Mouse (Mus musculus) liver, embryonic 14.5 days (tissue): ENCODE measurements around the gene Atp5d. TPM values are rescaled to one million over a fixed set of nuclear protein-coding genes. Genes with fewer than 3 reads are reported as not detected.
A peak's percentile ranks its signal among the peaks of the same experiment; 100 is the strongest.

Source experiments
- ATAC-seq: fragments of 200-750 bp; cut with Nextera tagmentation; 2 replicates; pipeline ENCODE4 v1.8.0; 2017; ENCODE audit warnings: moderate number of reproducible peaks, mild to moderate bottlenecking, moderate library complexity; ENCODE audit not compliant: insufficient read depth
- DNase-seq, 3 experiments: peaks; one replicate each; pipeline ENCODE4 v3.0.0-alpha.2; 2012 to 2013; ENCODE audit warnings: low read depth in 3 of 3, low spot score in 3 of 3
- H3K27ac ChIP-seq: fragments of 300-500 bp; sonication (generic); 2 replicates; pipeline ENCODE4 v1.5.1; 2014; ENCODE audit warnings: moderate library complexity, mild to moderate bottlenecking, control low read depth, inconsistent platforms
- H3K27me3 ChIP-seq: fragments of 300-500 bp; sonication (generic); 2 replicates; pipeline ENCODE4 v1.6.1; 2014; ENCODE audit warnings: mild to moderate bottlenecking, low read length, moderate library complexity; ENCODE audit not compliant: control insufficient read depth, insufficient read depth
- H3K36me3 ChIP-seq: fragments of 300-500 bp; sonication (generic); replicated peaks from 2 replicates; pipeline ENCODE4 v1.6.1; 2014; ENCODE audit warnings: low read depth; ENCODE audit not compliant: control insufficient read depth, insufficient read depth
- H3K4me1 ChIP-seq, 2 experiments: fragments of 200-500 bp in 1 of 2; fragments of 300-500 bp in 1 of 2; sonication (generic) in 1 of 2; replicated peaks; 2 replicates each; pipeline ENCODE4 v1.6.1; 2012 to 2014; ENCODE audit warnings: antibody characterized with exemption in 1 of 2, inconsistent platforms in 1 of 2, low read length in 1 of 2; ENCODE audit not compliant: control insufficient read depth in 2 of 2, insufficient read depth in 2 of 2
- H3K4me2 ChIP-seq: fragments of 300-500 bp; sonication (generic); 2 replicates; pipeline ENCODE4 v1.6.1; 2014; ENCODE audit warnings: low read depth, mild to moderate bottlenecking, control low read depth, moderate library complexity
- H3K4me3 ChIP-seq, 2 experiments: fragments of 200-500 bp in 1 of 2; fragments of 300-500 bp in 1 of 2; sonication (generic) in 1 of 2; 2 replicates each; pipeline ENCODE4 v1.5.1; 2012 to 2014; ENCODE audit warnings: low read depth in 2 of 2, low read length in 2 of 2, mild to moderate bottlenecking in 2 of 2, control low read depth in 1 of 2, inconsistent platforms in 1 of 2, moderate library complexity in 1 of 2; ENCODE audit not compliant: insufficient read depth in 1 of 2
- H3K9ac ChIP-seq: fragments of 300-500 bp; sonication (generic); replicated peaks from 2 replicates; pipeline ENCODE4 v1.6.1; 2014; ENCODE audit warnings: mild to moderate bottlenecking, control low read depth, moderate library complexity
- H3K9me3 ChIP-seq: fragments of 300-500 bp; sonication (generic); 2 replicates; pipeline ENCODE4 v1.6.1; 2016; ENCODE audit warnings: low read length, mixed read lengths; ENCODE audit not compliant: control insufficient read depth
- CTCF ChIP-seq: IDR thresholded peaks from 2 replicates; pipeline ENCODE4 v1.5.1; 2016; ENCODE audit warnings: antibody characterized with exemption, low read depth, control low read depth
- EP300 ChIP-seq: IDR thresholded peaks from 2 replicates; pipeline ENCODE4 v1.6.1; 2016; ENCODE audit warnings: antibody characterized with exemption, low read depth
- WGBS: fragments of 180-500 bp; shearing (Covaris S2); extraction: QIAGEN DNeasy Blood & Tissue Kit; methylation state at CpG from one replicate; pipeline ENCODE4 v1.1.7; 2014; ENCODE audit not compliant: insufficient replicate concordance; 5-methylcytosine and 5-hydroxymethylcytosine counted together
- polyA plus RNA-seq, 2 experiments: library from polyadenylated mRNA; depleted of rRNA in 1 of 2; stranded (reverse) in 1 of 2; unstranded in 1 of 2; fragments of >200 nt; fragmentation: Nextera tagmentation in 1 of 2; extraction: Ambion mirVana in 1 of 2; gene quantifications; 2 replicates each; pipeline versions ENCODE4 v1.2.1 to v1.2.3; 2012 to 2014

Atp5d gene
- polyA plus RNA-seq, 2 experiments, result 211 to 249 TPM

DNA sequence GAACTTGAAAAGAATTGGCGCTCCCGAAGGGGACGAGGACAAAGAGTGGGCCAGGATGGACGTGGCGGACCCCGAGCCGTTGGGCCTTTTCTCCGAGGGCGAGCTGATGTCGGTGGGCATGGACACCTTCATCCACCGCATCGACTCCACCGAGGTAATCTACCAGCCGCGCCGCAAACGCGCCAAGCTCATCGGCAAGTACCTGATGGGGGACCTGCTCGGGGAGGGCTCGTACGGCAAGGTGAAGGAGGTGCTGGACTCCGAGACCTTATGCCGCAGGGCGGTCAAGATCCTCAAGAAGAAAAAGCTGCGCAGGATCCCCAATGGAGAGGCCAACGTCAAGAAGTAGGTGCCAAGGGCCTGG lies 21.9 kb upstream of the Atp5d start:
- ATAC-seq (no peak), DNase-seq (no peak)
- TF ChIP-seq CTCF, result no peak
- no peak for TF ChIP-seq EP300
- peaks cover 42% of the 10 kb centered on the region for H3K36me3 ChIP-seq
- peak overlapping the region; percentile 81 for H3K4me2 ChIP-seq
- peaks cover 19 to 31% of the 10 kb centered on the region in 2 experiments for H3K4me1 ChIP-seq
- peak overlapping the region; percentile 85 to 97 for H3K4me3 ChIP-seq
- H3K9me3 ChIP-seq, result no peaks in the 10 kb centered on the region
- under 1% methylated on average over 27 of the region's 27 CpGs for WGBS
- peak overlapping the region; percentile 99 for H3K9ac ChIP-seq
- peak overlapping the region; percentile 69 for H3K27ac ChIP-seq
- no peaks in the 10 kb centered on the region for H3K27me3 ChIP-seq

DNA sequence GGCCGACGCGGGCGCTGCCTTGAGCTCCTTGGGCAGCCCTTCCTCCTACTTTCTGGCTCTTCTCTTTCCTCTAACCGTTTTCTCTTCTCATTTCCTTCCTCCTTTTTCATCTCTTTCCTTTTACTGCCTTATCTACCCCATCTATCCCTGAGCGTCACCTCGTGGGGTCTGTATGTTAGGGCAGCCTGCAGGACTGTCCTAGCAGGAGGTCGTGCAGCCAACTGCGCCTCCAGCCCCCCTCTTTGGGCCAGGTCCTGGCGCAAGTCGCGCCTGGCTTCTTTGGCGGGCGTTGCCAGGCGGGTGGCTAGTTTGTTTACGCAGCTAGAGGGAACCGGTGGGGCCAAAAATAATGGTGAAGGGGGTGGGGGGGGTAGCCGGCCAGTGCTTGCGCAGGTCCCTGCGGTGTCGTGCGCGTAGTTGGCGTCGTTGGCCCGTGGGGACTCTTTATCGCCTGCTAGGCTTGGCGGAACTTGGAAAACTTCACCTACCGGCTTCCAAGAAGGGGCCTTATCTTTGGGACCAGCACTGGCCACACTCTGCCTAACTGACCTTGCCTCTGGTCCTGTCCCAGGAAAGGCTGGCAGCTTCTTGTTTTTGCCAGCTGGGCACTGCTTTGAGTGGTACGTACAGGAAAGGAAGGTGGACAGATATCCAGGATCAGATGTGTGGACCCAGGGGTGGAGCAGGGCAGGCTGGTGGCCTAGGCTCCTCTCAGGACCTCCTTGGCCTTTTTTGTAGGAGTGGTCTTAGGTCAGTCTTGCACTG lies 21.3 kb upstream of the Atp5d start:
- TF ChIP-seq EP300 (peak; percentile 59; the same call in 1 of the 2 replicates), CTCF (no peak)
- peak overlapping the region; percentile 69 for H3K27ac ChIP-seq
- ATAC-seq (peak; percentile 2; the same call in 1 of the 2 replicates), DNase-seq (peak; percentile 59 to 76 (median 61))
- H3K4me2 ChIP-seq, result peak overlapping the region; percentile 81
- WGBS, result 0% methylated on average over 30 of the region's 30 CpGs
- H3K36me3 ChIP-seq, result peaks cover 47% of the 10 kb centered on the region
- peaks cover 19 to 31% of the 10 kb centered on the region in 2 experiments for H3K4me1 ChIP-seq
- no peaks in the 10 kb centered on the region for H3K9me3 ChIP-seq
- H3K4me3 ChIP-seq, result peak overlapping the region; percentile 85 to 97
- no peaks in the 10 kb centered on the region for H3K27me3 ChIP-seq
- peak overlapping the region; percentile 99 for H3K9ac ChIP-seq

DNA sequence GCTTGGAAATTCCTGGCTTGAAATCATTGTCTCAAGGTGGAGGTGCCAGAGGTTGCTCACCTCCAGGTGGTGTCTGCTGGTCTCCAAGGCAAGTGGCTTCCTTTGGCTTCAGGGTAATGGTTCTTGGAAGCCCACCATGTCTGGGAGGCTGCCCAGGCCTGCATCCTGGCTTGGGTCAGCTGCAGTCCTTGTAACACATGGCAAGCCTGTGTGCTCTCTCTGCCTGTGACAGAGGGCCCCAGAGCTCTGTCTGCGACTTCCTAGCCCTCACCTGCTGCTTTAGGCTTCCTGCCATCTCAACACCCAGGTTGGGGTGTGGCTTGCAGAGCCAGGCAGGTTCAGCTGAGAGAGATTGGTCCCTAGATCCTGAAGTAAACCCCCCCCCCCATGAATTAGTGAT lies 20.7 kb upstream of the Atp5d start:
- Histone ChIP-seq H3K36me3 (peaks cover 50% of the 10 kb centered on the region), H3K9ac (peak overlapping the region; percentile 99), H3K9me3 (no peaks in the 10 kb centered on the region), H3K4me1 (peaks cover 19 to 31% of the 10 kb centered on the region in 2 experiments), H3K27me3 (no peaks in the 10 kb centered on the region), H3K27ac (peak overlapping the region; percentile 69), H3K4me2 (peak overlapping the region; percentile 81), H3K4me3 (peak overlapping the region; percentile 85 to 97)
- 24% methylated on average over 1 of the region's 1 CpGs for WGBS
- no peak for ATAC-seq
- DNase-seq, result no peak
- TF ChIP-seq CTCF, result no peak
- no peak for TF ChIP-seq EP300

GRCm38 (mm10) chr10:80118552-80118951 lies 19.9 kb upstream of the Atp5d start:
- H3K4me1 ChIP-seq, result peaks cover 26 to 36% of the 10 kb centered on the region in 2 experiments
- H3K9me3 ChIP-seq, result no peaks in the 10 kb centered on the region
- H3K27ac ChIP-seq, result peak overlapping the region; percentile 69; the same call in 1 of the 2 replicates
- H3K9ac ChIP-seq, result peak overlapping the region; percentile 99
- peak overlapping the region; percentile 81 for H3K4me2 ChIP-seq
- H3K4me3 ChIP-seq, result peak overlapping the region; percentile 85 to 97
- no peak for ATAC-seq
- DNase-seq, result no peak
- H3K27me3 ChIP-seq, result no peaks in the 10 kb centered on the region
- H3K36me3 ChIP-seq, result peaks cover 54% of the 10 kb centered on the region
- WGBS, result 76% methylated on average over 6 of the region's 6 CpGs
- TF ChIP-seq EP300 (no peak), CTCF (no peak)

DNA sequence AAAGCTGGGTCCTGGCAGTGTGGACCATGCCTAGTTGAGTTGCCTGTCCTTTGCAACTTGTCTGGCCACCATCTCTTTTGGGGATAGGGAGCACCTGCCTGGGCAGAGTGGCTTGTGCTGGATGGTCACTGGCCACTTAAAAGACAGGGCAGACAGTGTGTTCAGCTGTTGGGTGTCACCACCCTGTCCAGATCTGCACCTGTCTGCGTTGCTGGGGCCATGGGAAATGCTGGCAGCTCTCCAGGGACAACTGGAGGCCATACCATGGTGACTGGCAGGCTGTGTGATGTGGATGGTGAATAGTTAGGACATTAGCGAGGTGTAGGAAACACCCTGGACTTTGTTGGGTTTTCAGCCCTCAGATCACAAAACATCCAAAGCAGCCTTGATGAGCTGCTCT lies 18.3 kb upstream of the Atp5d start:
- no peak for TF ChIP-seq EP300
- no peak for TF ChIP-seq CTCF
- no peak overlapping the region for H3K4me3 ChIP-seq
- no peak overlapping the region; the same call in 1 of the 2 replicates for H3K4me2 ChIP-seq

More for the DNA sequence above, 18.3 kb upstream of the Atp5d start:
- Histone ChIP-seq H3K4me1 (peaks cover 35 to 40% of the 10 kb centered on the region in 2 experiments), H3K27me3 (no peaks in the 10 kb centered on the region), H3K9me3 (no peaks in the 10 kb centered on the region), H3K27ac (peak overlapping the region; percentile 6; the same call in 1 of the 2 replicates), H3K36me3 (peaks cover 63% of the 10 kb centered on the region), H3K9ac (no peak overlapping the region; the same call in 1 of the 2 replicates)
- ATAC-seq, result no peak
- WGBS, result 80% methylated on average over 2 of the region's 2 CpGs
- DNase-seq, result no peak
